Mouse (Mus musculus): ENCODE results near the gene Cnnm3.

- TF ChIP-seq POLR2A (IDR thresholded peaks at IDR 0.05; ENCODE audit: low read depth, low read length), result no peak
- no peak for TF ChIP-seq CTCF (IDR thresholded peaks at IDR 0.05; ENCODE audit: borderline replicate concordance, insufficient read depth, low read length)
Measured at GRCm38 (mm10) chr1:36572709-36573108, 61.0 kb downstream of the Cnnm3 start.
